Mouse (Mus musculus) spleen, postnatal 36 days (tissue): ENCODE measurements around the gene Plp2.
"Not testable (repeated sequence)": the region's sequence is repeated elsewhere in the genome, so short reads cannot be mapped to it uniquely, and the experiment has no call there.

Source experiments
- DNase-seq, 2 experiments: peaks; one replicate each; pipeline ENCODE4 v3.0.0; 2022; ENCODE audit warnings: low spot score in 2 of 2, mixed read lengths in 1 of 2

Gene Plp2

GRCm38 (mm10) chrX:7670921-7671623 lies at the start of gene Plp2:
Plp2 (minus strand) TSS chrX:7671390.
- DNase-seq, result peak; percentile 50 to 63

GRCm38 (mm10) chrX:7716058-7716457 lies 44.9 kb upstream of the Plp2 start:
- DNase-seq, result not testable (repeated sequence)

- peak; percentile 93 to 96 for DNase-seq
Measured at GRCm38 (mm10) chrX:7714135-7714899, 43.1 kb upstream of the Plp2 start, which contains the start of gene Wdr45. Wdr45 (plus strand) TSS chrX:7714333.

GRCm38 (mm10) chrX:7713764-7714134 lies 42.6 kb upstream of the Plp2 start:
- not testable (repeated sequence) for DNase-seq

GRCm38 (mm10) chrX:7696954-7697381 lies 25.8 kb upstream of the Plp2 start, which contains the start of gene Gpkow:
Gpkow (plus strand) TSS chrX:7697131.
- peak; percentile 86 to 88 for DNase-seq

GRCm38 (mm10) chrX:7696520-7696919 lies 25.3 kb upstream of the Plp2 start:
- no peak for DNase-seq

GRCm38 (mm10) chrX:7692862-7693261 lies 21.7 kb upstream of the Plp2 start:
- peak; percentile 19 to 27 for DNase-seq

- no peak for DNase-seq
Measured at GRCm38 (mm10) chrX:7690486-7690885, 19.3 kb upstream of the Plp2 start.

- no peak for DNase-seq
Measured at GRCm38 (mm10) chrX:7688321-7688720, 17.1 kb upstream of the Plp2 start.

- DNase-seq, result no peak
Measured at GRCm38 (mm10) chrX:7680864-7681263, 9.7 kb upstream of the Plp2 start, which contains the start of gene Magix. Magix (minus strand) TSS chrX:7681251.

GRCm38 (mm10) chrX:7680057-7680412 lies 8.8 kb upstream of the Plp2 start:
- no peak for DNase-seq

GRCm38 (mm10) chrX:7679405-7680056 lies 8.3 kb upstream of the Plp2 start:
- peak; percentile 85 to 89 for DNase-seq

- DNase-seq, result no peak
Measured at GRCm38 (mm10) chrX:7678986-7679385, 7.8 kb upstream of the Plp2 start.

- no peak for DNase-seq
Measured at GRCm38 (mm10) chrX:7675001-7675380, 3.8 kb upstream of the Plp2 start.

GRCm38 (mm10) chrX:7674284-7675000 lies 3.3 kb upstream of the Plp2 start:
- DNase-seq, result peak; percentile 17 to 29

GRCm38 (mm10) chrX:7673578-7674281 lies 2.5 kb upstream of the Plp2 start:
- DNase-seq, result peak; percentile 67 to 69

GRCm38 (mm10) chrX:7672739-7673138 lies 1.5 kb upstream of the Plp2 start:
- no peak for DNase-seq

- DNase-seq, result peak; percentile 61 to 63
Measured at GRCm38 (mm10) chrX:7670390-7670881, 754 bp downstream of the Plp2 start.

GRCm38 (mm10) chrX:7665739-7666502 lies 5.3 kb downstream of the Plp2 start:
- DNase-seq, result no peak

- DNase-seq, result no peak
Measured at GRCm38 (mm10) chrX:7664791-7665190, 6.4 kb downstream of the Plp2 start.
